Mouse (Mus musculus) forebrain, embryonic 16.5 days (tissue): ENCODE measurements around the gene Aoc2. TPM values are rescaled to one million over a fixed set of nuclear protein-coding genes. Genes with fewer than 3 reads are reported as not detected.
"Not testable (repeated sequence)": the region's sequence is repeated elsewhere in the genome, so short reads cannot be mapped to it uniquely, and the experiment has no call there.

ENCODE experiments used
- ATAC-seq: fragments of 200-750 bp; cut with Nextera tagmentation; 2 replicates; pipeline ENCODE4 v1.8.0; 2017; ENCODE audit warnings: mild to moderate bottlenecking, moderate library complexity
- H3K27ac ChIP-seq: fragments of 300-500 bp; sonication (generic); 2 replicates; pipeline ENCODE4 v1.5.1; 2014; ENCODE audit warnings: low read length, control low read depth
- H3K27me3 ChIP-seq: fragments of 300-500 bp; sonication (generic); replicated peaks from 2 replicates; pipeline ENCODE4 v1.6.1; 2014; ENCODE audit warnings: low read length; ENCODE audit not compliant: control insufficient read depth, insufficient read depth
- H3K36me3 ChIP-seq: fragments of 300-500 bp; sonication (generic); 2 replicates; pipeline ENCODE4 v1.6.1; 2014; ENCODE audit not compliant: control insufficient read depth, insufficient read depth
- H3K4me1 ChIP-seq: fragments of 300-500 bp; sonication (generic); replicated peaks from 2 replicates; pipeline ENCODE4 v1.6.1; 2014; ENCODE audit warnings: low read length; ENCODE audit not compliant: control insufficient read depth, insufficient read depth
- H3K4me2 ChIP-seq: fragments of 300-500 bp; sonication (generic); 2 replicates; pipeline ENCODE4 v1.6.1; 2014; ENCODE audit warnings: mild to moderate bottlenecking, low read length, control low read depth
- H3K4me3 ChIP-seq: fragments of 300-500 bp; sonication (generic); replicated peaks from 2 replicates; pipeline ENCODE4 v1.5.1; 2014; ENCODE audit warnings: mild to moderate bottlenecking, low read length, control low read depth
- H3K9ac ChIP-seq: fragments of 300-500 bp; sonication (generic); replicated peaks from 2 replicates; pipeline ENCODE4 v1.6.1; 2014; ENCODE audit warnings: low read depth, low read length, control low read depth
- H3K9me3 ChIP-seq: fragments of 300-500 bp; sonication (generic); 2 replicates; pipeline ENCODE4 v1.6.1; 2016; ENCODE audit warnings: low read length; ENCODE audit not compliant: control insufficient read depth
- WGBS: fragments of 180-500 bp; shearing (Covaris S2); extraction: QIAGEN DNeasy Blood & Tissue Kit; methylation state at CpG from one replicate; pipeline ENCODE4 v1.1.7; 2014; 5-methylcytosine and 5-hydroxymethylcytosine counted together
- polyA plus RNA-seq: library from polyadenylated mRNA; unstranded; fragments of >200 nt; fragmentation: Nextera tagmentation; extraction: Ambion mirVana; gene quantifications from 2 replicates; pipeline ENCODE4 v1.2.1, GENCODE M21; 2015

Gene Aoc2
- polyA plus RNA-seq, 1 experiment from 2014 or later = 3.2 TPM

- Histone ChIP-seq H3K4me2 (no peak overlapping the region), H3K4me1 (peaks cover 3% of the 10 kb centered on the region; the same call in 1 of the 2 replicates), H3K4me3 (no peak overlapping the region), H3K27ac (no peak overlapping the region), H3K27me3 (no peaks in the 10 kb centered on the region), H3K9me3 (no peaks in the 10 kb centered on the region), H3K9ac (no peak overlapping the region), H3K36me3 (peaks cover 10% of the 10 kb centered on the region)
- ATAC-seq = no peak
- 81% methylated on average over 6 of the region's 6 CpGs for WGBS
Observed at GRCm38 (mm10) chr11:101328941-101329635, 4.2 kb downstream of the Aoc2 start.

DNA sequence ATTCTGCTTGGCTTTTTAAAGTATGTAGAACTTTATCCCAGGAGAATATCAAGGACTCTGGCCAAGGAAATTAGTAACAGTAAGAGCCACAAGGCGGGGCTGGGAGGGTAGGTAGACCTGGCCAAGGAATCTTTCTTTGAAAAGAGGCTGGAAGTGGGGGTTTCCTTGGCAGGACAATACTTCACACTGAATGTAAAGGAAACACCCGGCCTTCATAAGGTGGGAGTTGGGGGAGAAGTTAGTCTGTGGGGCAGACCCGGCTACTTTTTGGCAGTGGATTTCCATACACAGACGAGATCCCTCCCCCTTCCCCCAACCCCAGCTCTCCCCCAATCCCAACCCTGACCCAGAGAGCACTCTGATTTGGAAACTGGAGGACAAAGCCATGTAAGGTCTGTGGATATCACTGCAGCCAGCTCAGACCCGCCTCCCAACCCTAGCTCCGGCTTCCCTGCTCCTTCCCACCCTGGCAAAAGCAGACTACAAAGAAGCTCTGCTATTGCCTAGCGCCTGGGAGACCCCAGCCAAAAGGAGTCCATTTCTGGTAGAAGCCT is 5.6 kb downstream of the Aoc2 start, which contains the start of gene Aoc3:
Aoc3 (plus strand) TSS at position 235 of the 554 bp plus-strand sequence.
- ATAC-seq = no peak
- 0 out of 2 replicates have a peak, but pooled peaks cover 2% of the 10 kb centered on the region for H3K36me3 ChIP-seq
- H3K9ac ChIP-seq = no peak within 1 kb of the TSS
- H3K4me1 ChIP-seq = peaks cover 3% of the 10 kb centered on the region; the same call in 1 of the 2 replicates
- no peak within 1 kb of the TSS for H3K4me2 ChIP-seq
- H3K9me3 ChIP-seq = no peaks in the 10 kb centered on the region
- 75% methylated on average over 7 of the region's 7 CpGs for WGBS
- H3K27ac ChIP-seq = no peak within 1 kb of the TSS
- no peak within 1 kb of the TSS for H3K4me3 ChIP-seq
- no peaks in the 10 kb centered on the region for H3K27me3 ChIP-seq

DNA sequence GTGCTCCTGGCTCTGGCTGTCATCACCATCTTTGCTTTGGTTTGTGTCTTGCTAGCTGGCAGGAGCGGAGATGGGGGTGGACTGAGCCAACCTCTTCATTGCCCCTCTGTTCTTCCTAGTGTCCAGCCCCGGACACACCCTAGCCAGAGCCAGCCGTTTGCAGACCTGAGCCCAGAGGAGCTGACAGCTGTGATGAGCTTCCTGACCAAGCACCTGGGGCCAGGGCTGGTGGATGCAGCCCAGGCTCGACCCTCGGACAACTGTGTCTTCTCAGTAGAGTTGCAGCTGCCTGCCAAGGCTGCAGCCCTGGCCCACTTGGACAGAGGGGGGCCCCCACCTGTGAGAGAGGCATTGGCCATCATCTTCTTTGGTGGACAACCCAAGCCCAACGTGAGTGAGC is 6.1 kb downstream of the Aoc2 start:
- not testable (repeated sequence) for H3K9ac ChIP-seq, H3K36me3 ChIP-seq, H3K4me3 ChIP-seq, H3K27ac ChIP-seq, H3K27me3 ChIP-seq, H3K4me1 ChIP-seq, ATAC-seq, H3K4me2 ChIP-seq, H3K9me3 ChIP-seq
- 89% methylated on average over 6 of the region's 6 CpGs for WGBS

DNA sequence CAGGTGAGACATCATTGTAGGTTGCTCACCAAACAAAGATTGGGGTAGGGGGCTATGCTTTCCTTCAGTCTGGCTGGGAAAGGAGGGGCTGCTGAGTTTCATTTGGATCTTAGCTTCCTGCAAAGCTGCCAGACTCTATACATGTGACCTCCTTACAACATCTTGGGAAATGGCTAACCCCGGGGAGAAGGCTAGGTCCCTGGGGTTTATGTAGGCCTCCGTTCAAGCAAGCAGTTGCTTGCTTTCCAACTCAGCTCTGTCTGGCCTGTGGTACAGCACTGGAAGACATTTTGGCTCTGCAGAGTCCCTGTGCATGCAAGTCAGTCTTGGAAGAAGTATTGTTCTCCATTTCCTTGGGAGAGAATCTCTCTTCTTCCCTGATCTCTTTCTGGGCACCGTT is 7.7 kb downstream of the Aoc2 start:
- Histone ChIP-seq H3K27me3 (no peaks in the 10 kb centered on the region), H3K4me3 (no peak overlapping the region), H3K27ac (no peak overlapping the region), H3K9ac (no peak overlapping the region), H3K4me1 (peaks cover 4% of the 10 kb centered on the region), H3K9me3 (no peaks in the 10 kb centered on the region), H3K36me3 (no peaks in the 10 kb centered on the region), H3K4me2 (no peak overlapping the region)
- WGBS = 85% methylated on average over 3 of the region's 3 CpGs
- ATAC-seq = no peak

- no peak overlapping the region for H3K9ac ChIP-seq
- ATAC-seq = no peak
- no peak overlapping the region for H3K4me2 ChIP-seq
- H3K9me3 ChIP-seq = no peaks in the 10 kb centered on the region
- no peaks in the 10 kb centered on the region for H3K27me3 ChIP-seq
- WGBS = 31% methylated on average over 10 of the region's 10 CpGs
- H3K4me3 ChIP-seq = no peak overlapping the region
- no peaks in the 10 kb centered on the region for H3K36me3 ChIP-seq
- peaks cover 8% of the 10 kb centered on the region for H3K4me1 ChIP-seq
- no peak overlapping the region for H3K27ac ChIP-seq
Observed at GRCm38 (mm10) chr11:101334023-101334422, 9.2 kb downstream of the Aoc2 start.

DNA sequence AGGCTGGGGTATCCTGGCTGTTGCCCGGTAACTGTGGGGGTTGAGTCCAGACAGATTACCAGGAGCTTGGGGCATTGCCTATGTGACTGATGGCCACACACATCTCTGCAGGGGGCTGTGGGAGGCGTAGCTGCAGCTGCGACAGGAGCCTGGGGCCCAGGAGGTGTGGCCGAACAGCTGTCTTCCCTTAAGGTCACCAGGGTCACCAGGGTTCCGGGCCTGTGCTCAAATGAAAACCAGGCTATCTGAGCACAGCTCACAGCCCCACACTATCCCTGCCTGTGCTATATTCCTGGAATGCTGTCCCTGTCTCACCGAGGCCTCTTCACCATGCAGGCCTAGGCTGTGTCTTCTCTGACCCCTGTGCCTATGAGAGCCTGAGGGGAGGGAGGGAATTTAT is 9.7 kb downstream of the Aoc2 start:
- Histone ChIP-seq H3K9ac (no peak overlapping the region), H3K36me3 (no peaks in the 10 kb centered on the region), H3K4me1 (peaks cover 8% of the 10 kb centered on the region), H3K27me3 (no peaks in the 10 kb centered on the region), H3K9me3 (no peaks in the 10 kb centered on the region), H3K27ac (no peak overlapping the region), H3K4me2 (no peak overlapping the region), H3K4me3 (no peak overlapping the region)
- no peak for ATAC-seq
- 5% methylated on average over 6 of the region's 6 CpGs for WGBS

DNA sequence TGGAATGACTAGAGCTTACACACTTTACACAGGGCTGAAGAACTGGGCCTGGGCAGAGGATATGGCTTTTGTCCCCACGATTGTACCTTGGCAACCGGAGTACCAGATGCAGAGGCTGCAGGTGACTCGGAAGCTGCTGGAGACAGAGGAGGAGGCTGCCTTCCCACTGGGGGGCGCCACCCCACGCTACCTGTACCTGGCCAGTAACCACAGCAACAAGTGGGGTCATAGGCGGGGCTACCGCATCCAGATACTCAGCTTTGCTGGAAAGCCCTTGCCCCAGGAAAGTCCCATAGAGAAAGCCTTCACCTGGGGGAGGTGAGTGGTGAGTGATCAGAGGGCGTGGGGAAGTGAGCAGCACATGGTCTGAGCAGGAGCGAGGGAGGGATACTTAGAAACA is 10.8 kb downstream of the Aoc2 start:
- Histone ChIP-seq H3K9ac (no peak overlapping the region), H3K27ac (no peak overlapping the region), H3K27me3 (no peaks in the 10 kb centered on the region), H3K4me3 (no peak overlapping the region), H3K9me3 (no peaks in the 10 kb centered on the region), H3K4me2 (no peak overlapping the region), H3K36me3 (no peaks in the 10 kb centered on the region), H3K4me1 (peaks cover 8% of the 10 kb centered on the region)
- ATAC-seq = no peak
- 78% methylated on average over 9 of the region's 9 CpGs for WGBS

DNA sequence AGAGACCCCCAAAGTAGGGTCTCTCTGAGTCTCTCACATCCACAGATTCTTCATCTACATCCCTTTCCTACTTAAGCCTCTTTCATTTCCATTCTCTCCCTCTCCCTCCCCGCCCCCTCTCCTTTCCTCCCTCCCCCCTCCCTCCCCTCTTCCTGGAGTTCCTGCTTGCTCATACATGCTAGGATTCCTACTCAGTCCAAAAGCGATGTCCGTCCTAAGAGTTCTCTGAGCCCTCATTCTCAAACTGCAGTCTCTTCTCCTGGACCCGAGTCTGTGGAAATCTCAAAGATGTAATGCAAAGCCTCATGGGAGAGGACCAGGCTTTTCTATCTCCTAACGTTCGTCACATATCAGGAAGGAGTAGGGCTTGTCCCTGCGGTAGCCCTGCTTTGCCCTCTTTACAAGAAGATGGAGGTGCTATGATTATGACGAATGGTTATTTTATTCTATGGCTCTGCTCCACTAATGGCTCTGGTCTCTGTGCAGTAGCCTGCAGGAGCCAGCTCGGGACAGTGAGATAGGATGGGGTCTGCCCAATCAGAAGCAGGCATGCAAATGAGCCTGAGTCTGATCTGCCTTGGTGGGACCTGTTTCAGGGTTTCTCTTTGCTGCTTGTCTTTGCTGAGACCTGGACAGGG is 13.4 kb downstream of the Aoc2 start:
- WGBS = 2% methylated on average over 9 of the region's 9 CpGs
- Histone ChIP-seq H3K9ac (peak overlapping the region; percentile 30), H3K9me3 (no peaks in the 10 kb centered on the region), H3K4me3 (peak overlapping the region; percentile 46), H3K4me1 (peaks cover 8% of the 10 kb centered on the region), H3K27ac (peak overlapping the region; percentile 59; the same call in 1 of the 2 replicates), H3K27me3 (no peaks in the 10 kb centered on the region), H3K36me3 (no peaks in the 10 kb centered on the region), H3K4me2 (peak overlapping the region; percentile 71)
- ATAC-seq = peak; percentile 89

GRCm38 (mm10) chr11:101347083-101347775 is 22.4 kb downstream of the Aoc2 start:
- Histone ChIP-seq H3K4me3 (no peak overlapping the region), H3K9ac (no peak overlapping the region), H3K36me3 (no peaks in the 10 kb centered on the region), H3K9me3 (0 out of 2 replicates have a peak, but pooled peaks cover 3% of the 10 kb centered on the region), H3K27ac (no peak overlapping the region), H3K27me3 (no peaks in the 10 kb centered on the region), H3K4me2 (no peak overlapping the region), H3K4me1 (no peaks in the 10 kb centered on the region)
- WGBS = 73% methylated on average over 10 of the region's 10 CpGs
- ATAC-seq = no peak
